Mouse (Mus musculus): ENCODE measurements around the gene Slco4c1. TPM values are rescaled to one million over a fixed set of nuclear protein-coding genes. Genes with fewer than 3 reads are reported as not detected.

The Slco4c1 gene
- total RNA-seq (2021), result 1 to 10 TPM; 2.4 to 2.9 TPM

DNA sequence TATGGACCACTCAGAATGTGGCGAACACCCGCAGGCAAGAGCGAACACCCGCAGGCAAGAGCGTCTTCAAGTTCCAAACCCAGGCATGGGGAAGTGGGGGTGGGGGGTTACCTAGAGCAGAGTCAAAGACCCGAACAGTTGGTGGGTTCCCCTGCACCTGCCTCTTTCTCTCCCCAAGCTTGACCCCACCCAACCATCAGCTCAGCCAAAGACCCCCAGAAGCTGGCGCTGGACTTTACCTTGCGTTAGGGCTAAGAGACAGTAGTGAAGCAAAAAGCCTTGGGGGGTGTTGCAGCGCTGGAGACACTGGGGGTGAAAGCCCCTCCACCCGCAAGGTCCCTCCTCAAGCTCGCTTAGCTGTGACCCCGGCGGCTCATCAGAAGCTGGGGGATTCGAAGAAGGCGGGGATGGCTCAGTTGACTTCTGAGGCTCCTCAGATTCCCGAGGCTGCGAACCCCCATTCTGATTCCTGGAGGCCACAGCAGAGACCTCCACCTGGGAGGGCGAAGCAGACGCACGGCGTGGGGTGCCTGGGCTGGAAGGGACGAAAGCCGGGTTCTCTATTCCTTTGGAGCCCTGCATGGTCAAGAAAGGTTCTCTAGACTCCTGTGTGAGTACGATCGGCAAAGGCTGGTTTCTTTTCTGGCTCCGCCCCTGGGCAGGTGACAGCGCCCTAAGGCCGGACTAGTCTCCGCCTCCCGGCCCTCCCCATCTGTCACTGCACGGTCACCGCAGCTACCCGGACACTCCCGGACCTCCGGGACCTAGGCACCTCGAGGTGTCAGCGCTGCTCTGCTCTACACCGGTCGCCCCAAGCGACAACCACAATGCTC is at the start of gene Slco4c1:
Gene Slco4c1 (minus strand): TSS at position 644 of the 833 bp plus-strand sequence.
- DNase-seq (ENCODE audit: extremely low spot score in 1 of 2, low spot score in 2 of 2), result peak; percentile 8 to 40
- intact Hi-C loops (cut with DNase I), result no loop called here

DNA sequence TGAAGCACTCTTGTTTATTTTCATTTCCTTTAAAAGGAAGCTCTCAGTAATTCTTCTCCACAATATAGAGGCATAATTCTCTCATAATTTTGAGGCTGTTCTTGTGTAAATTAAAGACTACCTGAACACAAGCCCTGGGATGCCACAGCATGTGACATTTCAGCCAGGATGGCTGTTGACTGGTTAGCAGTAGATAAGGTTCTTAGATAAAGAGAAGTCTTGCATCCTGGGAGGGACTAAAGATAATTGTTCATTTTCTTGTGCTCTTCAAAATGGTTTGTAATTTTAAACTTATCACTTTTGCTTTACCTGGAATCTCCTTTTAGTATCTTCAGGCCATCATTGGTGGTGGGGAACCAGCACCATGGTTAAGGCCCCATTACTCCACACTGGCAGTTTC is 45.4 kb upstream of the Slco4c1 start:
- no peak for DNase-seq (ENCODE audit: extremely low spot score in 1 of 2, low spot score in 2 of 2)
- intact Hi-C loops (cut with DNase I), result no loop called here

DNA sequence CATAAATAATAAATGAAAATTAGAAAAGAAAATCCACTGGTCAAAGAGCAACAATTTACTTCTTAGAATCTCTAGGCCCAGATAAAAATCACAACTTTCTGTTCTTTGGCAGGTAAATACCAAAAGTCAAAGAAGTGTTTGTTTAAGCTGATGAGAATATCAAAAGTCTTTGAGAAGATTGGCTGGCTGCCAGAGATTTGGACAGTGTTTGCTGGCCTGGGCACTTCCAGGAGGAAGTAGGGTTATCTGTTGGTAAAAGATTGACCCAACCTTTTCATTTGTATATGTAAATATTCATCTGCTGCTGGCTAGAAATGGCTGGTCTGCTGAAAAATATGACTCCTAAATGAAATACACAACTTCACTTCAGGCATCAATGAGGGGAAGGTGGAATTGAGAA is 11.8 kb upstream of the Slco4c1 start:
- intact Hi-C loops (cut with DNase I), result no loop called here

DNA sequence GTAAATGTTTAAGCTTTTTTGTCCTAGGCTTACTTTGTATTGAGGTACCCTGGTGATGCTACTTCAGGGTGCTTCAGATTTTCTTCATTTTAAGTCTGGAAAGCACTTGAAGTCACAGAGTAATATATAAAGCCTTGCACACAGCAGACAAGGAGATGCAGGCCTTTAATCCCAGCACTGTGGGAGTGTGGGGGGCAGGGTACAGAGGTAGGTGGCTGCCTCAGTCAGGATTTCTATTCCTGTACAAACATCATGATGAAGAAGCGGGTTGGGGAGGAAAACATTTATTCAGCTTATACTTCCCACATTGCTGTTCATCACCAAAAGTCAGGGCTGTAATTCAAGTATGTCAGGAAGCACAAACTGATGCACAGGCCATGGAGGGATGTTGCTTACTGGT is 6.6 kb upstream of the Slco4c1 start:
- intact Hi-C loops (cut with DNase I), result no loop called here
- no peak for DNase-seq (ENCODE audit: extremely low spot score in 1 of 2, low spot score in 2 of 2)

More for the DNA sequence above, 11.8 kb upstream of the Slco4c1 start:
- no peak for DNase-seq (ENCODE audit: extremely low spot score in 1 of 2, low spot score in 2 of 2)

DNA sequence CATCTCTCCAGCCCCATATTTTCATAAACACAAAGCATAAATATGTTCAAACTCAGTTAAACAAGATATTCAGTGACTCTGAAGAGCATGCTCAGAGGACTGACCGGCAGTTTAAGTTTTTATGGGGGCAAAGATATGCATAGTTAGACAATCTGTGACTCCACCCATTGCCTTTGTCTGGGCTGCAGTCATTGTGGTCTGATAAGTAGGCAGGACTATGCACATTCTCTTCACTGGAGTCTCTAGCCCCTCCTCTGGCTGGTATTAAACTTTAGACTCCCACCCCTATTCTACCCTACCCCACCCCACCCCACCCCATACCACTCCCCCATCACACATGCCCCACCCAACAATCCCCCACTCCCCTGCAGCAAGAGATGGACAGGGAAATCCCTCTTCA is 4.1 kb upstream of the Slco4c1 start:
- no peak for DNase-seq (ENCODE audit: extremely low spot score in 1 of 2, low spot score in 2 of 2)
- intact Hi-C loops (cut with DNase I), result no loop called here

DNA sequence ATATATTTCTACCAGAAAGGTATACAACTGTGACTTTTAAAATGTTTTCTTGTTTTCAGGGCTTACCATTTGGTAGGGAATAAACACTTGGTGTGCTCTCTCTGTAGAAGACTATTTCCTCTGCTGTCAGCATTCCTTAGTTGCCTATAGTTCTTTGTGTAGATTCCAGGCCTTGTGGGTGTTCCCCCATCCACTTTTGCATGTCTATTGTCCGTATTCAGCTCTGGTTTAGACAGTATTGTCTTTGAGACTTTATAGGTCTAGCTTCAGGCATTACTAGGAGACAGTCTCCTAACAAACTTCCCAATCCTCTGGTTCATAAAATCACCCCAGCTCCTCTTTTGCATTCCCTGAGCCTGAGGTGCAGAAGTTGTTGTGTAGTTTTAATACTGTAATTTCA is 2.7 kb upstream of the Slco4c1 start:
- intact Hi-C loops (cut with DNase I), result no loop called here
- no peak for DNase-seq (ENCODE audit: extremely low spot score in 1 of 2, low spot score in 2 of 2)

DNA sequence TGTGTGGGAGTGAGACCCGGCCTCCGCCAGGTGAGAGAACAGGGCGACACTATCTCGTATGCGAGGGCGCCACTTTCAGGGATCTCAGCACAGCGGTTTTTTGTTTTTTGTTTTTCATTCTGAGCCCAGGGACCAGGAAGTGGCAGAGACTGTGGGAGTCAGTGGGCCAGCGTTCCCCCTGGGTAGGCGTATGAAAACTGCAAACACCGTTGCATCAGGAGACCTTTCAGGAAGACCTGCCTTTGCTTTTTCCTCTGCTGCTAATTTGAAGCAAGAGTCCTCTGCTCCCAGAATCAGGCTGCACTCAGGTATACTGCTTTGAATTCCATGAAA is 356 bp upstream of the Slco4c1 start:
- no peak for DNase-seq (ENCODE audit: extremely low spot score in 1 of 2, low spot score in 2 of 2)
- intact Hi-C loops (cut with DNase I), result no loop called here

DNA sequence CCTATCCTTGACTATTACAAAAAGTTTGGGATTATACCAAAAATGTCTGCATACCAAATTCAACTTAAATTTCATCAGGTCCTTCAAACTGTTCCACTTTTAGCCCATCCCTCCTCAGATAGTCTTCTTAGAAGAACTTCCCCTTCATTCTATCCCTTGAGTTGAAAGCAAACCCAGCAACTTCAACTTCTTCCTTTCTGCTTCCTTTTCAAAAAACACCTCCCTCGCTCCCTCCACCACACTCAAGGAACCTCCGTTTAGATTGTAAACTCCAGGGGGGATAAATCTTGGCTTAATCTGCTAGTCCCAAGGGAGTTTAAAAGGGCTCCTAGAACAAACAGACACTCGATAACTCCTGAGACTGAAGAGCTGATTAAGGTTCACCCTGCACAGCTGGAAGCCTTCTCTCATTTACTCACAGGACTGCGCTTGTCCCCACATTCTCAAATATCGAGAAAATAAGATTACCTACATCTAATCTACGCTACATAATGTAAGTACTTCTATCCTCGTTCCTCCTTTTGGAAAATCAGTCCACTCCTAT is 1.1 kb downstream of the Slco4c1 start:
- DNase-seq (ENCODE audit: extremely low spot score in 1 of 2, low spot score in 2 of 2), result no peak
- intact Hi-C loops (cut with DNase I), result no loop called here

DNA sequence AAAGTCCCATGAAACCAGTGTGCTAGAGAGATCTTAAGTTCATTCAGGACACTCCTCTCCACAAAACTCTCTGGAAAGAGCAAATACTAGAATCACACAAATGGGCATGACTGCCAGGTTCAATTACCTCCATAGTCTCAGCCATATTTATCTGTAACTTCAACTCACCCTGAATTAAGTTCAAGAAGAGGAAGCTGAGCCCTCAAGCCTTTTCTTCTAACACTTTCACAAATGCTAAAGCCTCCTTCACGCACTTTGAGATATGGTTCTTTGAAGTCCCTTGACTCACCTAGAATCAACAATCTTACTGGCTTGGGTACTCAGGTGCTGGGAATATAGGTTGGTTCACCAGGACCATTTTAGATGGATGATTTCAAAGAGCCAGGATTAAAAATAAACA is 3.2 kb downstream of the Slco4c1 start:
- intact Hi-C loops (cut with DNase I), result no loop called here

DNA sequence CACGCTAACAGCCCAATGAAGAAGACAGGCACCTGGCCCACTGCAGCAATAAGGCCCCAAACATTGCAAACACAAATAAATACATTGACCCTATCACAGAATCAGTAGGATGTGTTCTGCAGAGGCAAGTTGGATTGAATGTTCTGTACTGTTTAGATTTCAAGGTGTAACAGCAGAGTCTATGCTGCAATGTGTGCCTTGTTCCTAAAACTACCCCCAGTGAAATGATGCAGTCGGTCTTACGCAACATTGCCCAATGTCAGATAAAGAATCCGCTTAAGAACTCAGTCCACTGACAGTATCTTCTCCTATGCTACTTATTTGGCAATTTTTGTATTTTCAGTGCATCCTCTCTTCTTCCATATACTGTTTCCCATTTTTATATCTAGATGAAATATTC is 6.0 kb downstream of the Slco4c1 start:
- no peak for DNase-seq (ENCODE audit: extremely low spot score in 1 of 2, low spot score in 2 of 2)

More for the DNA sequence above, 3.2 kb downstream of the Slco4c1 start:
- no peak for DNase-seq (ENCODE audit: extremely low spot score in 1 of 2, low spot score in 2 of 2)

DNA sequence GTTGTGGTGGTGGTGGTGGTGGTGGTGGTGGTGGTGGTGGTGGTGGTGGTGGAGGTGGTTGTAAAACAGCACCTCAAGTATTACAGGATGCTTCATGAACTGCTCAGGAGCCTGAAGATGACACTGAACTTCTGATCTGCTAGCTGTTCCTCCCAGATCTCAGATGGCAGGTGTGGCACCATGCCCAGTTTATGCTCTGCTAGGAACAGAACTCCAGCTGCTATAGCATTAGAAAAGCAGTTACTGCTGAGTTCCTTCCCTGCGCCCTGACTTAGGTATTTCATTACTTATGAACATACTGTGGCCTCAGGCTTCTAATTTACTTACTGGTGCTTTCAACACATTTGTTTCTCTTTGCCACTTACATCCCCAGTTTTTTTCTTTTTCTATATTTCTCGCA is 7.9 kb downstream of the Slco4c1 start:
- intact Hi-C loops (cut with DNase I), result no loop called here
- peak in 1 of 2 experiments; percentile 17 for DNase-seq (ENCODE audit: extremely low spot score in 1 of 2, low spot score in 2 of 2)

More for the DNA sequence above, 6.0 kb downstream of the Slco4c1 start:
- intact Hi-C loops (cut with DNase I), result no loop called here

DNA sequence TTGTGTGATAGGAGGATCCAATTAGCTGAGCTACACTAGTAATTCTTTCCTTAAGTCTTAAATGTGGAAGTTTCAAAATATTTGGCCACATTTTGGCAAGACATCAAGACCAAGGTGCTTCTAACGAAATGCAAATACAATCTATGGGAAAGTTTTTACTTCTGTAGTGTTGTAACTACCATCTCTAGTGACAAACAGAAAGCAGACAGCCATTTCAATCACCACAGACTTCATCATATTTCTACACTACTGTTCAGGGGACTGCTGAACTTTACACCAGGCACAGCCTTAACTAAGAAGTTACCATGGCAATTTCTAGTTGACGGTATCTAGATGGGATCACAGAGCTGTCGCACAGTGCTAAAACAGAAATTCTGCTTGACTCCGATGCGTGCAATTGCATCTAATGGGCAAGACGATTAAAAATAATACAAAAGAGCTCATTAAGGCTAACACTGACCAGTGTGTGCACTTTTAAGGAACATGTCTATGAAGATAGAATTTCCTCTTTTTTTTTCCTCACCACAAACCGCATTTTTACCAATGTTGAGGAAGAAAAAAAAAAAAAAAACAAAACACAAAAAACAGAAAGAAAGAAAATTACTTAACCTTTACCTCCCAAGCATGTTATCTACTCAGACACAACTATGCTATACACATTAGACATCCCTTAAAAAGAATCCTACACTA is 11.8 kb downstream of the Slco4c1 start:
- intact Hi-C loops (cut with DNase I), result no loop called here
- no peak for DNase-seq (ENCODE audit: extremely low spot score in 1 of 2, low spot score in 2 of 2)

DNA sequence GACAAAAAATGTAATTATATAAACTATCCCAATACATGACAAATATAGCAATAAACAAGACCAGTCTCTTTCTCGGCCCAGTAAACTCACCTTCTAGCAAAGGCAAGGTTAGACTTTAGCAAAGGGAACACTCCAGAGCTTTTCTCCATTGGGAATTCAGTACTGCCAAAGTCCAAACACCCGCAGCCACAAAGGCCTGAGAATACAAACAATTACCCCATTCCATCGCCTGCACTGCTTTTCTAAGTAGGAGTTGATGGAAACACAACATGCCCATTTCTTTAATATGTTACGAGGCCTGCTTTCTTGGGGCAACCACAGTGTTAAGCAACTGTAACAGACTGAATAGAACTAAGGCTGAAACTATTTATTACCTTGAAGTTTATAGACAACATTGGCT is 18.4 kb downstream of the Slco4c1 start:
- intact Hi-C loops (cut with DNase I), result loop anchor here (5.0 kb wide), 1 partner anchor 149 kb away; no protein-coding TSS in a partner anchor
- DNase-seq (ENCODE audit: extremely low spot score in 1 of 2, low spot score in 2 of 2), result no peak

DNA sequence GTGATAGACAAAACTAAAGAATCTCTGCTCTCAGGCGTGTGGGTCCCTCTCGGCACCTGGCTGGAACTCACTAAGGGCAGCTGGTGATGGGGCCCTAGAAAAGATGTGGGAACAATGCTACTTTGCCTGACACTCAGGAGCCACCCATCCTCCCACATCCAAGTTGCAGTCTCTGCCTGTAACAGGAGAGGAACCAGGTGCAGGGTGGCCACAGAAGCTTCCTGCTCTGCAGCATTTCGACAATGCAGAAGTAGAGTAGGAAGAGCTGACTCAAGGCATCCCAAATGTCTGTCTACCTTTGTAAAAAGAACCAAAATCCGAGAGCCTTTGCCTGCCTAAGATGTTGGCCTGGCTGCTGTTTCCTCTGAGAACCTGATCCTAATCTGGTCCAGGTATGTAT is 22.9 kb downstream of the Slco4c1 start:
- intact Hi-C loops (cut with DNase I), result loop anchor here (10.0 kb wide), 1 partner anchor 956 kb away; no protein-coding TSS in a partner anchor
- no peak for DNase-seq (ENCODE audit: extremely low spot score in 1 of 2, low spot score in 2 of 2)

DNA sequence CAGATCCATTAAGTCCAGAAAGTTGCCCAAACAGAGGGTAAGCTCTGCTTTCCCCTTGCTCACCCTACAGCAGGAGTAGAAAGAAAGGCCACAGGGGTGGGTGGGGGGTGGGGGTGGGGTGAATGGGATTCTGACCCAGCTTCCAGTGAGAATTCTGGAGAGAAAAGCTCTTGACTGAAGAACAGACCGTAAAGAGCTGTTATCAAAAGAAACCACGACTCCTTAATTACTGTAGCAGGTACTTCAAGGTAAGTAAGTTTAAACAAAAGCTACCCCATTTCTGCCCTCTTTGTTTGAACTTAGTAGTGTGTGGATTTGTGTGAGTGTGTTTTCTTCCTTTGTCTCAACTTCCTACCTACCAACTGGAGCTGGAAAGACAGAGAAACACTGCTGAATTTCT is 23.4 kb downstream of the Slco4c1 start:
- no peak for DNase-seq (ENCODE audit: extremely low spot score in 1 of 2, low spot score in 2 of 2)
- intact Hi-C loops (cut with DNase I), result loop anchor here (10.0 kb wide), 1 partner anchor 956 kb away; no protein-coding TSS in a partner anchor

DNA sequence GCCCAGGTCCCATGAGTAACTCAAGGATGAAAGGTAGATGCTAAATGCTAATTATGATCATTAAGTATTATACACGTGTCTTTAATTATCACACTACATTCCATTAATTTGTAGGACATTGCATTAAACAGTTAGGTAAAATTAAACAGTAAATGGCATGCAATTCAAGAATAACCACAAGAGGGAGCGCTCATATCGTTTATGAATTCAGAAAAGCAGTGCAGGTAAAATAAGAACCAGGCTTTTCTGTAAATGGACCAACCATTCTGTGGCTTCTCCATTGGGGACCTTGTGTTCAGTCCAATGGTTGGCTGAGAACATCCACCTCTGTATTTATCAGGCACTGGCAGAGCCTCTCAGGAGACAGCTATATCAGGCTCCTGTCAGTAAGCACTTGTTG is 25.2 kb downstream of the Slco4c1 start:
- DNase-seq (ENCODE audit: extremely low spot score in 1 of 2, low spot score in 2 of 2), result peak in 1 of 2 experiments; percentile 44
- intact Hi-C loops (cut with DNase I), result loop anchor here (2.0 to 10.0 kb wide), 2 partner anchors 172 to 958 kb away; no protein-coding TSS in a partner anchor

DNA sequence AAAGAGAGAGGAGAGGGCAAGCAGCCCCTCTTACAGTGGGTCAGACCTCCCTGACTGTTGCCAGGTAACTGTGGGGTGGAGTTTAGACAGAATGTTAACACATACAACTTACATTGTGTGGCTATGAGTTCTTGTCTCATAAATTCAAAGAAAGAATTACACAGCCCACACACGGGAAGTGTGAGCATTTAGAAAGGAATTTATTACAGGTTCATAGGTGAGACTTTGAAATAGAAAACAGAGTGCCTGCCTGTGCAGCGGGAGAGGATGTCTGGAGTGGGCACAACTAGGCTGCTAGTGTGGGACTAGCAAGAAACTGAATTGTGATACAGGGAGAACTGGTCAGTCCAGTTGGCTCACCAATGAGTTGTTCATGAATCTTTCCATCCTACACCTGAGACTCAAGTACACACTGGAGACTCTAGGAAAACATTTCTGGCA is 66.7 kb downstream of the Slco4c1 start:
- DNase-seq (ENCODE audit: extremely low spot score in 1 of 2, low spot score in 2 of 2), result no peak
- intact Hi-C loops (cut with DNase I), result no loop called here

DNA sequence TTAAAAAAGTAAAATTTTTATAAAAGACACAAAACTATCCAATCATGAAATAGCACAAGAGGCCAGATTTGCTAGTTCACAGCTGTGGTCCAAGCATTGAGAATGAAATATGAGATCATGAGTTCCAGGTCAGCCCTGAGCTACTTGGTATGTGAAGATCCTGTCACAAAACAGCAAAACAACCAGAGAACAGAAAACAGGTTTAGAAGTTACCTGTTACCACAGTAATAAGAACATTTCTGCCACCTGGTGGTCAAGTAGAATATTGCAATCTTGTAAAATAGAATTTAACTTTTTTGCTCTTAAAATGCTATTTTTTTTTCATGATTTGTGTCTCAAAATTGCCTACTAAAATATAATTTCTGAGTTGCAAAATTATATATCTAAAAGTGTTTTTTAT is 70.4 kb downstream of the Slco4c1 start:
- DNase-seq (ENCODE audit: extremely low spot score in 1 of 2, low spot score in 2 of 2), result peak in 1 of 2 experiments; percentile 7

DNA sequence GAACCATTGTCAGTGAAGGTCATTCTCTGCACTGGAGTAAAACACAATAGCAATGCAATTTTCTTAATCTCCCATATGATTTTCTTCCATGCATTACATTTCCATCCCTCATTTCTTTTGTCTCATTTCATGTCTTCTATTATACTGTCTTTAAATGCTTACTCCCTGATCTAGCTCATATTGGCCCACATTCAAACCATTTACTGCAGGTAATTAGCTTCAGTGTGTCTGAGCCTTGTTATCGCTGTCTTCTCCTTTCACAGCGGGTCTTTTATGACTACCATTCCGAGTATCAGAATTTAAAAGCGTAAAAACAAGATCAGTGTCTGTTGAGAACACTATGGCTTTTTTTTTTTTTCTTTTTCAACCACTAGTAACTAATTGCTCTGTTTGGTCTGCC is 77.3 kb downstream of the Slco4c1 start:
- intact Hi-C loops (cut with DNase I), result no loop called here
- DNase-seq (ENCODE audit: extremely low spot score in 1 of 2, low spot score in 2 of 2), result no peak

More for the DNA sequence above, 70.4 kb downstream of the Slco4c1 start:
- intact Hi-C loops (cut with DNase I), result no loop called here

DNA sequence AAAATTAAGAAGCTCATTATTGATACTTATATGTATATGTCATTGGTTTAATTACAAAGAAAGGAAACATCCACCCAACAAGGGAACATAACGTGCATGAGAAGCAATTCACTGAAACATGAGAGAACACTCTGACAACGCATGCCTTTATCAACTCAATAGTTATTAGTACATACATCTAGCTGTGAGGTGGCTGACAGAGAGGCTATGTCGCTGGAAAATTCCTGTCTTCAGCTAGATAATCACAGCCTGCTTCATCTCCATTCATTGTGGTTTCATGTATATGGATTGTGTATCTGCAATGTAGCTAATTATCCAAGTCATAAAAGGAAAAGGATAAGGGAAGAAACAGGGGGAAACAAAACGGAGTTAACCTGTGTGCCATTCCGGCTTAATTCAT is 77.7 kb downstream of the Slco4c1 start:
- intact Hi-C loops (cut with DNase I), result no loop called here

More for the DNA sequence above, 77.7 kb downstream of the Slco4c1 start:
- DNase-seq (ENCODE audit: extremely low spot score in 1 of 2, low spot score in 2 of 2), result no peak

Data from left cerebral cortex, postnatal 10 days (tissue).